Mouse (Mus musculus) spleen, adult 2 months (tissue): Measurements from ENCODE around the gene Lmx1a.

Source experiments
- CTCF ChIP-seq: fragments of 200-500 bp; IDR thresholded peaks from 2 replicates; pipeline ENCODE4 v1.5.1; 2011; ENCODE audit warnings: mild to moderate bottlenecking, inconsistent platforms; ENCODE audit not compliant: insufficient read depth, insufficient read length, insufficient replicate concordance; ENCODE audit errors: extremely low read depth
- POLR2A ChIP-seq: fragments of 200-500 bp; IDR thresholded peaks from 2 replicates; pipeline ENCODE4 v1.6.1; 2011; ENCODE audit warnings: low read depth, low read length, inconsistent platforms

GRCm38 (mm10) chr1:167708761-167709160 lies 19.7 kb downstream of the Lmx1a start:
- TF ChIP-seq POLR2A: no peak
- TF ChIP-seq CTCF: no peak
